8 mouse cellular contexts compared by ENCODE assay signal in genomic region chr12:8496679-8497313, GRCm38 (mm10). TPM values are rescaled to one million over a fixed set of nuclear protein-coding genes. Genes with fewer than 3 reads are reported as not detected.
DNase-seq lines count a peak whose midpoint lies in the region; ATAC-seq and TF ChIP-seq lines count a peak whose summit lies in the region.

No protein-coding gene starts in this region.

- no peaks in the 10 kb centered on the region for H3K9me3 ChIP-seq in embryonic facial prominence, embryonic 15.5 days (replicated peaks)
- H3K9me3 ChIP-seq in intestine, embryonic 14.5 days (ENCODE audit: control insufficient read depth, low read length), result no peaks in the 10 kb centered on the region
- H3K9me3 ChIP-seq in neural tube, embryonic 12.5 days, result no peaks in the 10 kb centered on the region

- 36% methylated on average over 2 of the region's 2 CpGs for WGBS in embryonic facial prominence, embryonic 15.5 days
- WGBS in intestine, embryonic 14.5 days, result 38% methylated on average over 2 of the region's 2 CpGs
- 34% methylated on average over 2 of the region's 2 CpGs for WGBS in neural tube, embryonic 12.5 days

- ATAC-seq in embryonic facial prominence, embryonic 15.5 days (ENCODE audit: insufficient number of reproducible peaks, low FRiP score, low TSS enrichment, low read depth), result no peak
- ATAC-seq in intestine, embryonic 14.5 days (replicated peaks; ENCODE audit: low FRiP score, low TSS enrichment, low read depth), result no peak
- ATAC-seq in neural tube, embryonic 12.5 days (ENCODE audit: low FRiP score, low read depth), result no peak
- ATAC-seq in megakaryocyte-erythroid progenitor cell, adult 5-6 weeks (replicated peaks; ENCODE audit: low FRiP score, low TSS enrichment, poor library complexity, severe bottlenecking), result no peak

- H3K4me1 ChIP-seq in embryonic facial prominence, embryonic 15.5 days, result peaks cover 41% of the 10 kb centered on the region
- peaks cover 49% of the 10 kb centered on the region for H3K4me1 ChIP-seq in intestine, embryonic 14.5 days (replicated peaks; ENCODE audit: control insufficient read depth, insufficient read depth, low read length)
- peaks cover 35% of the 10 kb centered on the region for H3K4me1 ChIP-seq in neural tube, embryonic 12.5 days

- peak overlapping the region; percentile 100 for H3K27ac ChIP-seq in layer of hippocampus, adult 2 months
- H3K27ac ChIP-seq in embryonic facial prominence, embryonic 15.5 days (replicated peaks), result peak overlapping the region; percentile 84
- peak overlapping the region; percentile 77 for H3K27ac ChIP-seq in intestine, embryonic 14.5 days (ENCODE audit: low read depth)
- no peak overlapping the region for H3K27ac ChIP-seq in neural tube, embryonic 12.5 days

- no peaks in the 10 kb centered on the region for H3K36me3 ChIP-seq in embryonic facial prominence, embryonic 15.5 days
- no peaks in the 10 kb centered on the region for H3K36me3 ChIP-seq in intestine, embryonic 14.5 days (ENCODE audit: control insufficient read depth, insufficient read depth, low read length)
- H3K36me3 ChIP-seq in neural tube, embryonic 12.5 days, result no peaks in the 10 kb centered on the region

- H3K27me3 ChIP-seq in embryonic facial prominence, embryonic 15.5 days, result no peaks in the 10 kb centered on the region
- H3K27me3 ChIP-seq in intestine, embryonic 14.5 days (replicated peaks; ENCODE audit: control insufficient read depth, insufficient read depth, low read length), result no peaks in the 10 kb centered on the region
- no peaks in the 10 kb centered on the region for H3K27me3 ChIP-seq in neural tube, embryonic 12.5 days (replicated peaks)

- DNase-seq in layer of hippocampus, adult 2 months (ENCODE audit: low spot score in 2 of 2), result no peak
- DNase-seq in layer of hippocampus, adult 9-11 months, result no peak
- DNase-seq in intestine, embryonic 14.5 days (ENCODE audit: low spot score), result no peak
- no peak for DNase-seq in gastrocnemius, postnatal 25 days
- DNase-seq in kidney, postnatal 10 days, result no peak

- peak overlapping the region; percentile 77 for H3K4me2 ChIP-seq in embryonic facial prominence, embryonic 15.5 days (replicated peaks)
- H3K4me2 ChIP-seq in intestine, embryonic 14.5 days (ENCODE audit: low read length), result peak overlapping the region; percentile 87
- H3K4me2 ChIP-seq in neural tube, embryonic 12.5 days (replicated peaks), result peak overlapping the region; percentile 90

- peak overlapping the region; percentile 100 for H3K4me3 ChIP-seq in layer of hippocampus, adult 2 months
- H3K4me3 ChIP-seq in embryonic facial prominence, embryonic 15.5 days (replicated peaks), result peak overlapping the region; percentile 81
- H3K4me3 ChIP-seq in intestine, embryonic 14.5 days (ENCODE audit: low read depth, low read length), result peak overlapping the region; percentile 86
- peak overlapping the region; percentile 86; the same call in 1 of the 2 replicates for H3K4me3 ChIP-seq in neural tube, embryonic 12.5 days

- TF ChIP-seq CTCF in layer of hippocampus, adult 2 months (conservative IDR thresholded peaks at IDR 0.05), result no peak

- H3K9ac ChIP-seq in embryonic facial prominence, embryonic 15.5 days, result no peak overlapping the region
- H3K9ac ChIP-seq in intestine, embryonic 14.5 days (ENCODE audit: low read length), result peak overlapping the region; percentile 35
- H3K9ac ChIP-seq in neural tube, embryonic 12.5 days, result peak overlapping the region; percentile 17; the same call in 1 of the 2 replicates

RNA-seq across cellular contexts. Expression of gene Rhob, which starts 3.0 kb away (rescaled TPM):
- total RNA-seq in layer of hippocampus, adult 2 months (2021), result 100 to 1,000 TPM; 359 to 361 TPM
- 55.3 and 59.5 TPM in 2 replicates for polyA plus RNA-seq in embryonic facial prominence, embryonic 15.5 days (2015; fragmentation: Nextera tagmentation; extraction: Ambion mirVana)
- 46.5 and 50.5 TPM in 2 replicates for polyA plus RNA-seq in intestine, embryonic 14.5 days (2014; fragmentation: Nextera tagmentation; extraction: Ambion mirVana)
- 92.0 and 92.6 TPM in 2 replicates for polyA plus RNA-seq in neural tube, embryonic 12.5 days (2016; fragmentation: Nextera tagmentation; extraction: Ambion mirVana)
- total RNA-seq in megakaryocyte-erythroid progenitor cell, adult 5-6 weeks (2014; fragmentation: Nextera tagmentation), result 4.2 and 5.1 TPM in 2 replicates
- total RNA-seq in megakaryocyte-erythroid progenitor cell, adult 5-6 weeks (2017), result 23.1 TPM in 2 replicates
- total RNA-seq in gastrocnemius, postnatal 25 days (2021), result 10 to 100 TPM; 42.1 to 43.0 TPM

Comparison
In these comparisons a context has a peak if more than half of its experiments do, and no peak if none do; other contexts are left out.
1. RNA of gene Rhob, which starts 3.0 kb away (total RNA-seq): 359 to 361 TPM in layer of hippocampus, adult 2 months; 42.1 to 43.0 TPM in gastrocnemius, postnatal 25 days and 4.2 to 23.1 TPM in megakaryocyte-erythroid progenitor cell, adult 5-6 weeks; every median in the first group is over 4 times any median in the second.
2. Peak in every context shown above with its lines, with median percentiles within 50 percentile points of each other: H3K4me3 ChIP-seq and H3K4me2 ChIP-seq.